Mouse (Mus musculus) small intestine, adult 2 months (tissue): ENCODE data around the gene St5. TPM values are rescaled to one million over a fixed set of nuclear protein-coding genes. Genes with fewer than 3 reads are reported as not detected.
A peak's percentile ranks its signal among the peaks of the same experiment; 100 is the strongest.

Experiments
- H3K27ac ChIP-seq: fragments of 200-500 bp; 2 replicates; pipeline ENCODE4 v1.5.1; 2012; ENCODE audit warnings: low read depth, low read length, control low read depth, inconsistent platforms; ENCODE audit not compliant: insufficient read depth
- H3K27me3 ChIP-seq: fragments of 200-500 bp; 2 replicates; pipeline ENCODE4 v1.6.1; 2012; ENCODE audit warnings: mild to moderate bottlenecking, moderate library complexity, low read length, inconsistent platforms; ENCODE audit not compliant: control insufficient read depth, insufficient read depth
- H3K36me3 ChIP-seq: fragments of 200-500 bp; 2 replicates; pipeline ENCODE4 v1.6.1; 2012; ENCODE audit warnings: mild to moderate bottlenecking, low read length, control low read depth, inconsistent platforms; ENCODE audit not compliant: control insufficient read depth, insufficient read depth
- H3K4me1 ChIP-seq: fragments of 200-500 bp; 2 replicates; pipeline ENCODE4 v1.6.1; 2012; ENCODE audit warnings: low read length, inconsistent platforms, mixed read lengths; ENCODE audit not compliant: control insufficient read depth, insufficient read depth, insufficient read length
- H3K4me3 ChIP-seq: fragments of 200-500 bp; 2 replicates; pipeline ENCODE4 v1.5.1; 2012; ENCODE audit warnings: low read depth, mild to moderate bottlenecking, control low read depth, inconsistent platforms, low read length, moderate library complexity
- CTCF ChIP-seq: fragments of 200-500 bp; IDR thresholded peaks from 2 replicates; pipeline ENCODE4 v1.5.1; 2012; ENCODE audit warnings: low read depth, mild to moderate bottlenecking, control low read depth, inconsistent platforms, low read length, moderate library complexity, mixed read lengths; ENCODE audit not compliant: insufficient replicate concordance, insufficient read length; ENCODE audit errors: extremely low read depth
- POLR2A ChIP-seq: fragments of 200-500 bp; IDR thresholded peaks from 2 replicates; pipeline ENCODE4 v1.6.1; 2012; ENCODE audit warnings: low read depth, mild to moderate bottlenecking, control low read depth, inconsistent platforms, low read length, moderate library complexity
- WGBS: fragments of 180-500 bp; shearing (Covaris S2); methylation state at CpG from one replicate; pipeline ENCODE4 v1.1.7; 2018; 5-methylcytosine and 5-hydroxymethylcytosine counted together
- polyA plus RNA-seq: library from polyadenylated mRNA; depleted of rRNA; stranded (reverse); fragments of >200 nt; gene quantifications from 2 replicates; pipeline ENCODE4 v1.2.3, GENCODE M21; 2012

The St5 gene
- polyA plus RNA-seq, 1 experiment: 37.7 TPM

DNA sequence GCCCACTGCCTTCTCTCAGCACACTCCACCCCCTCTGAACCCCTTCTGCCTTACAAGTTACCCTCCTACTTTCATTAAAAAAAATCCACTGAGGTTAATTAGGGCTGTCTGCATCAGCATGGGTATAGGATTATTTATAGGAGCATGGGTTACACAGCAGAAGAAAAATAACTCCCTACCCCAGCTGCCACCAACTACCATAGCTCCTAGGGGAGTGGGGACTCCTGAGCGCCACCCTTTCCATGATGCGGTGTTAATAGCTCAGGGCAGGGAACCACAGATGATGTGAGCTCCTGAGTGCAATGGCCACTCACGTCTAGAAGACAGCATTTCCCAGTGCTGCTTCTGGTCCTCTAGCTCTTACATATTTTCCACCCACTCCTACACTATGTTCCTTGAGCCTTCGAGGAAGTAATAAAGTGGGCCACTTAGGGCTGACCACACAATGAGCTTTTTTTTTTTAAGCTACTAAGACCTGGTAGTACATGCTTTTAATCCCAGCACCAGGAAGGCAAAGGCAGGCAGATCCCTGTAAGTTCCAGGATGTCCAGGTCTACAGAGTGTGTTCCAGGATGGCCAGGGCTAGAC, 139.5 kb downstream of the St5 start:
- TF ChIP-seq CTCF (no peak), POLR2A (no peak)
- Histone ChIP-seq H3K4me3 (no peak overlapping the region), H3K36me3 (peaks cover 1% of the 10 kb centered on the region; the same call in 1 of the 2 replicates), H3K4me1 (peaks cover 10% of the 10 kb centered on the region), H3K27ac (no peak overlapping the region), H3K27me3 (no peaks in the 10 kb centered on the region)
- 68% methylated on average over 4 of the region's 4 CpGs for WGBS

DNA sequence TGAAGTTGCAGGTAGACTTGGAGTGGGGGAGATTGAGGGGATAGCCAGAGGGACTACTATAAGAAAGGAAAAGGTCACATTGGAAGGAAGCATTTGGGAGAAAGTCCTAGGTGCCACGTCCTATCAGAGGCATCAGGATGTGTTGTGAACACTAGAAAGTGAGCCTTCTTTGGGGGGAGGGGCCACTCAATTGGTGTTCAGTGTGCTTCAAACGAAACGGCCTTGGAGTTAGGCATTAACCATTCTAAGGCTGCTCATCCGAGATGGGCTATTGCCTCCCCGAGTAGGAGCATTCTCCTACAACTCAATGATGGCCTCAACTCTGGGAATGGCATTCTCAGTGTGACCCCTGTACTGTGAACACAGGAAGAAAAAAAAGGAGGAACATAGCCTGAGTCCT, 140.7 kb downstream of the St5 start:
- no peaks in the 10 kb centered on the region for H3K36me3 ChIP-seq
- 40% methylated on average over 5 of the region's 5 CpGs for WGBS
- no peak for TF ChIP-seq POLR2A
- TF ChIP-seq CTCF: no peak
- H3K27me3 ChIP-seq: no peaks in the 10 kb centered on the region
- H3K4me1 ChIP-seq: peaks cover 10% of the 10 kb centered on the region
- H3K4me3 ChIP-seq: no peak overlapping the region
- no peak overlapping the region for H3K27ac ChIP-seq

DNA sequence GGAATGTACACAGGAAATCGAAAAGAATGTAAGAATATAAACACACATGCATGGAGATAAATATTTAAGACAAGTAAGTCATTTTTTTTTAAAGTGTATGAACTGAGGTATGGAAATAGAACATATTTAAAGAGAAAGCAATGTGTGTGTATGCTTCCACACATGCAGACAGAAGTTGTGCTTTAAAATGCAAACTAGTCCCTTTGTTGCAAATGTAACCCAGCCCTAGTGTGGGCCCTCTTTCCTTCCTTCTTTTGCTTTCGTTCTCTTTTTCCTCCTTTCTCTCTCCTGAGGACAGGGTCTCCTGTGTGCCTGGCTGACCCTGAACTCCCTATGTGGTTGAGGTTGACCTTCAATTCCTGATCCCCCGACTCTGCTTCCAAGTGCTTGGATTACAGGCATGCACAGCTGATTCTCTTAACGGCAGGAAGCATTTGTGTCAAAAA, 141.2 kb downstream of the St5 start:
- H3K4me3 ChIP-seq: no peak overlapping the region
- peaks cover 10% of the 10 kb centered on the region for H3K4me1 ChIP-seq
- H3K27ac ChIP-seq: no peak overlapping the region
- H3K27me3 ChIP-seq: no peaks in the 10 kb centered on the region
- 0 out of 2 replicates have a peak, but pooled peaks cover under 1% of the 10 kb centered on the region for H3K36me3 ChIP-seq
- WGBS: 20% methylated on average over 4 of the region's 4 CpGs
- TF ChIP-seq CTCF: no peak
- no peak for TF ChIP-seq POLR2A

DNA sequence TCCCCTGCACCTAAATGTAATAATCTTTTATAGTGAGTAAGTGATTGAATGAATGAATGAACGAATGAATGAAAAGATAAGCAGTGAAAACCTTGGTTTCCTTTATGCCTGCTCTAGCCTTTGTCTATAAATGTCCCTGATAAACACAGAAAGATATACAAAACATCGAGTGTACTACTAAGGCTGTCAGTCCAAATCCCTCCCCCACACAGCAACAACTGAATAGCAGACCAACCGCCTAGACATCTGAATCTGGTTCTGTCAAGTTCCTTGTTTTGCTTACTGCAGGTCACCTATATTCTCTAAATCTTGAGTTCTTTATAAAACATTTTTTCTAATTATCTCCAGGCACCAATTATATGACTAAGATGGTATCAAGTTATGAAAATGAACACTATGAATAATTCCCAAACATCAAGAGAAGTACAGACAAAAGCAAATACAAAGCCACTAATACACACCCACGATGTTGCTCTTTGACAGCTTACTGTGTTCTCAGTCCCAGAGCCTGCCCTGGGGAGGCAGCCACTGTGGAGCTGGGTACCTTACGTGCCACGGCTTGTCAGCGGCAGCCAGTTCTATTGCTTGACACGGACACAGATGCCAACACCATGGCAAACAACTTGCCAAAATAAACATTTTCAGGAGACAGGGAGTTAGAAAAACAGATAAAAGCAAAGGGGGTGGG, 141.8 kb downstream of the St5 start:
- Histone ChIP-seq H3K36me3 (0 out of 2 replicates have a peak, but pooled peaks cover 6% of the 10 kb centered on the region), H3K4me3 (no peak overlapping the region), H3K4me1 (peaks cover 10% of the 10 kb centered on the region), H3K27ac (no peak overlapping the region), H3K27me3 (no peaks in the 10 kb centered on the region)
- TF ChIP-seq CTCF (no peak), POLR2A (no peak)
- 39% methylated on average over 8 of the region's 8 CpGs for WGBS

DNA sequence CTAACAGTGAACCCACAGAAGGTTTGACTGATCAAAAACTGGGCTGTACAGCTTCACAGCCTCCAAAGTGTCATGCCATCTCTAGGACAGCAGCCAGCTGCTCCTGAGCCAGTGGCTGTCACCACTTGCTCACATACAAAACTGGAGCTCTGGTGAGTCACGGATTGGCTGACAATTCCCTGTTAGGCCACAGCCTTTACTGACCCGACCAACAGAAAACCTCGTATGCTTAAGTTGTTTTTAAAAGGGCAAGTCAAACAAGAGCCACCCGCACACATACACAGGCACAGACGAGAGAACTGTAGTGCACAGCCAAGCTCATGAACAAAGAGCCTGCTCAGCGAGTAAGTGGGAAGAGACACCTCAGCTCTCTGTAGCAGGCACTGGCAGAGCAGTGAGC, 143.9 kb downstream of the St5 start:
- peaks cover 15% of the 10 kb centered on the region; the same call in 1 of the 2 replicates for H3K36me3 ChIP-seq
- TF ChIP-seq CTCF: no peak
- no peak for TF ChIP-seq POLR2A
- 68% methylated on average over 6 of the region's 6 CpGs for WGBS
- H3K27ac ChIP-seq: no peak overlapping the region
- no peak overlapping the region for H3K4me3 ChIP-seq
- H3K27me3 ChIP-seq: no peaks in the 10 kb centered on the region
- H3K4me1 ChIP-seq: peaks cover 10% of the 10 kb centered on the region

DNA sequence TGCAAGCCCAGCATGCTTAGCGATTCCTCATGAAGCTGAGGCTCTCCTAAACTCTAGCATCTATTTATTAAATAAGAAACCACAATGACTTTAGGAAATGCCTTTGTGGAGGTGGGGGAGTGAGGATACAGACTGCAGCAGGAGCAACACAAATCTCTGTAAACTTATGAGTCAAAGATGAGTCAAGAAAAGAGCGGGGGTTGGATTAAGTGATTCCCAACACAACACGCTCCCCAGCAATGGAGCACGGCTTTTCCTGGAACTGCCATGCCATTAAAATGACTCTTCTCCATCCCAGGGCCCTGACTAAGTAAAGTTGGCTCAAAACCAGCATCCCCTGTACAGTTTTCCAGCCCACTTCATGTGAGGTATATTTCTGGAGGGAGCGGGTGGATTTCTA, 156.7 kb downstream of the St5 start:
- no peaks in the 10 kb centered on the region for H3K27me3 ChIP-seq
- TF ChIP-seq CTCF (no peak), POLR2A (no peak)
- H3K27ac ChIP-seq: no peak overlapping the region
- 78% methylated on average over 5 of the region's 5 CpGs for WGBS
- H3K4me3 ChIP-seq: no peak overlapping the region
- peaks cover 30% of the 10 kb centered on the region for H3K36me3 ChIP-seq
- H3K4me1 ChIP-seq: no peaks in the 10 kb centered on the region

DNA sequence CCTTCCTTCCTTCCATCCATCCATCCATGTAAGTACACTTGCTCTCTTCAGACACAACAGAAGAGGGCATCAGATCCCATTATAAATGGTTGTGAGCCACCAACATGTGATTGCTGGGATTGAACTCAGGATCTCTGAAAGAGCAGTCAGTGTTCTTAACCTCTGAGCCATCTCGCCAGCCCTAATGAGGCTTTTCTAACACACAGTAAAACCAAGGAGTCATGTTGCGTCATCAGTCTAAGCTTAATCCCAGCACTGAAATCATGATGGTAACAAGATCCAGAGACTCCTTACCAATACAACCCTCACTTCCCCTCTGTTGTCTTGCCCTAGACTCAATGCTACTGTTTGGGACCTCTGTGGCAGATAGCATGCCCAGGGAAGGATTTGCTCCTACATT, 157.2 kb downstream of the St5 start:
- H3K36me3 ChIP-seq: peaks cover 30% of the 10 kb centered on the region
- no peaks in the 10 kb centered on the region for H3K27me3 ChIP-seq
- no peak overlapping the region for H3K4me3 ChIP-seq
- WGBS: 94% methylated on average over 2 of the region's 2 CpGs
- peak overlapping the region; percentile 31; the same call in 1 of the 2 replicates for H3K27ac ChIP-seq
- TF ChIP-seq POLR2A: no peak
- no peak for TF ChIP-seq CTCF
- H3K4me1 ChIP-seq: no peaks in the 10 kb centered on the region
